8 mouse cellular contexts compared by ENCODE assay signal in genomic region chr8:110619919-110620318, GRCm38 (mm10). TPM values are rescaled to one million over a fixed set of nuclear protein-coding genes. Genes with fewer than 3 reads are reported as not detected.
DNase-seq lines count a peak whose midpoint lies in the region; ATAC-seq and TF ChIP-seq lines count a peak whose summit lies in the region.

No protein-coding gene starts in this region.

- no peak overlapping the region for H3ac ChIP-seq in C2C12 (ENCODE audit: control insufficient read depth, insufficient read length, low read depth)

- intact Hi-C loops in heart, postnatal 36 days (cut with DNase I): loop anchor here (2.0 kb wide), 1 partner anchor 403 kb away; no protein-coding TSS in a partner anchor

- no peak for ATAC-seq in forebrain, embryonic 12.5 days (ENCODE audit: low FRiP score)
- ATAC-seq in liver, embryonic 13.5 days (ENCODE audit: low read depth): no peak
- ATAC-seq in monocyte, adult 5-6 weeks (replicated peaks; ENCODE audit: insufficient number of reproducible peaks, low FRiP score, low TSS enrichment, poor library complexity, severe bottlenecking): no peak

- no peak overlapping the region for H3K9ac ChIP-seq in forebrain, embryonic 12.5 days
- H3K9ac ChIP-seq in liver, embryonic 13.5 days: peak overlapping the region; percentile 87; the same call in 1 of the 2 replicates

- H3K36me3 ChIP-seq in heart, embryonic 10.5 days: no peaks in the 10 kb centered on the region
- H3K36me3 ChIP-seq in C2C12 (ENCODE audit: control insufficient read depth, insufficient read depth): no peaks in the 10 kb centered on the region
- H3K36me3 ChIP-seq in forebrain, embryonic 12.5 days (replicated peaks): no peaks in the 10 kb centered on the region
- no peaks in the 10 kb centered on the region for H3K36me3 ChIP-seq in liver, embryonic 13.5 days

- H3K27me3 ChIP-seq in heart, embryonic 10.5 days (ENCODE audit: insufficient read depth, poor library complexity, severe bottlenecking): peaks cover 9% of the 10 kb centered on the region; the same call in 1 of the 2 replicates
- peaks cover 6% of the 10 kb centered on the region for H3K27me3 ChIP-seq in C2C12 (ENCODE audit: control insufficient read depth, insufficient read depth, insufficient read length)
- H3K27me3 ChIP-seq in forebrain, embryonic 12.5 days: peaks cover 14% of the 10 kb centered on the region
- 0 out of 2 replicates have a peak, but pooled peaks cover 5% of the 10 kb centered on the region for H3K27me3 ChIP-seq in liver, embryonic 13.5 days

- 86% methylated on average over 5 of the region's 5 CpGs for WGBS in heart, embryonic 10.5 days
- 93% methylated on average over 5 of the region's 5 CpGs for WGBS in forebrain, embryonic 12.5 days
- 77% methylated on average over 5 of the region's 5 CpGs for WGBS in liver, embryonic 13.5 days (ENCODE audit: insufficient replicate concordance)

- peak overlapping the region; percentile 89 for H3K4me2 ChIP-seq in forebrain, embryonic 12.5 days
- H3K4me2 ChIP-seq in liver, embryonic 13.5 days: peak overlapping the region; percentile 90

- DNase-seq in heart, embryonic 10.5 days (ENCODE audit: low spot score): no peak
- no peak for DNase-seq in heart, postnatal 36 days
- DNase-seq in liver, embryonic 13.5 days: no peak
- no peak for DNase-seq in spleen, adult 12 weeks (ENCODE audit: low spot score)
- no peak for DNase-seq in ovary, postnatal 14 days (ENCODE audit: low spot score)

- peaks cover 16% of the 10 kb centered on the region for H3K4me1 ChIP-seq in heart, embryonic 10.5 days
- peaks cover 21% of the 10 kb centered on the region for H3K4me1 ChIP-seq in forebrain, embryonic 12.5 days
- H3K4me1 ChIP-seq in liver, embryonic 13.5 days (replicated peaks): peaks cover 38% of the 10 kb centered on the region

- H3K9me3 ChIP-seq in heart, embryonic 10.5 days: no peaks in the 10 kb centered on the region
- no peaks in the 10 kb centered on the region for H3K9me3 ChIP-seq in forebrain, embryonic 12.5 days
- H3K9me3 ChIP-seq in liver, embryonic 13.5 days (replicated peaks): no peaks in the 10 kb centered on the region

- H3K79me2 ChIP-seq in C2C12 (ENCODE audit: control insufficient read depth, insufficient read depth): peaks cover 65% of the 10 kb centered on the region

- peak overlapping the region; percentile 83; the same call in 1 of the 2 replicates for H3K4me3 ChIP-seq in heart, embryonic 10.5 days
- H3K4me3 ChIP-seq in C2C12 (ENCODE audit: insufficient read depth, poor library complexity, severe bottlenecking): peak overlapping the region; percentile 79
- H3K4me3 ChIP-seq in forebrain, embryonic 12.5 days (replicated peaks): peak overlapping the region; percentile 96; the same call in 1 of the 2 replicates
- H3K4me3 ChIP-seq in liver, embryonic 13.5 days (replicated peaks): peak overlapping the region; percentile 96

- peaks cover 50% of the 10 kb centered on the region for H3K79me3 ChIP-seq in C2C12 (ENCODE audit: low read depth)

- H3K27ac ChIP-seq in heart, embryonic 10.5 days: no peak overlapping the region
- H3K27ac ChIP-seq in forebrain, embryonic 12.5 days: no peak overlapping the region
- no peak overlapping the region for H3K27ac ChIP-seq in liver, embryonic 13.5 days

- TF ChIP-seq CTCF in C2C12 (IDR thresholded peaks at IDR 0.05; ENCODE audit: control insufficient read depth, insufficient read depth, insufficient read length): no peak

TF ChIP-seq in C2C12, 6 proteins besides CTCF, POLR2A, EP300 and RAD21:
- peak; percentile 32 for TF ChIP-seq USF1 (IDR thresholded peaks at IDR 0.05; ENCODE audit: low read depth)
- TF ChIP-seq CEBPB (IDR thresholded peaks at IDR 0.05; ENCODE audit: low read depth): no peak
- no peak for TF ChIP-seq MAX (IDR thresholded peaks at IDR 0.05)

RNA-seq across cellular contexts. Expression of gene Vac14, which starts 1.5 kb away (rescaled TPM):
- polyA plus RNA-seq in heart, embryonic 10.5 days (2016; fragmentation: Nextera tagmentation; extraction: Ambion mirVana): 25.3 and 31.8 TPM in 2 replicates
- total RNA-seq in heart, postnatal 36 days (2021): 10 to 100 TPM; 14.7 to 16.8 TPM
- polyA plus RNA-seq in C2C12 (2012; fragmentation: generic; extraction: Trizol): 22.2 TPM
- 27.0 and 29.4 TPM in 2 replicates for polyA plus RNA-seq in forebrain, embryonic 12.5 days (2016; fragmentation: Nextera tagmentation; extraction: Ambion mirVana)
- 14.6 and 17.2 TPM in 2 replicates for polyA plus RNA-seq in liver, embryonic 13.5 days (2015; fragmentation: Nextera tagmentation; extraction: Ambion mirVana)
- 19.3 to 38.3 TPM (median 24.0 TPM) in 3 replicates for total RNA-seq in monocyte, adult 5-6 weeks (2017)
